In the genomic region with DNA sequence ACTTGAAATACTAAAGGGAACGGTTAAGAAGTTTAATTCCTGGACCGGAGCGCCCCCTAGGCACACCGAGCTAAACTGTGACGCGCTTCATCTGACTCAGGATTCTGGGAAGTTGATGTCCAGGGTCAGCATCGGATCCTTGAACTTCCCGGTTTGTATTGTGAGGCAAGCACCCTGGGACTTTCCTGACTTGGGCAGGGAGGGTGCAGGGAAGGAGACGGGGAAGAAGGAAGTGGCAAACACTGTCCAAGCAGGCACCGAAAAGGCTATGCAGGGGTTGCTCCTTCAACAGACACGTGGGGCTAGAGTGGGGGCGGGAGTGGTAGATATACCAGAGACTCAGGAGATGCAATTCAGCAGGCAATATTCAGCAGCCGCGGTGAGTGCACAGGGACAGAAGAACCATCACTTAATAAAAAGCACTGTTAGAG, we compare ENCODE assay signal across 9 mouse cellular contexts.
DNase-seq lines count a peak whose midpoint lies in the region; ATAC-seq and TF ChIP-seq lines count a peak whose summit lies in the region.
"Had no signal": no experiment of that assay in that cellular context is flagged by ENCODE, and none has a peak within 500 bp of the region (broad histone marks: within the 10 kb centered on the region; RNA-seq: fewer than 3 reads in every experiment).

No protein-coding gene starts in this region.

- TF ChIP-seq CTCF in G1E (IDR thresholded peaks at IDR 0.05; ENCODE audit: low read depth, low read length) = peak; percentile 22; the same call in 1 of the 2 replicates
- peak; percentile 61 for TF ChIP-seq CTCF in forebrain, postnatal 0 days (IDR thresholded peaks at IDR 0.05; ENCODE audit: low read depth)
- peak; percentile 69 for TF ChIP-seq CTCF in lung, adult 2 months (IDR thresholded peaks at IDR 0.05; ENCODE audit: insufficient read depth, low read length)

- no peak overlapping the region for H3K9ac ChIP-seq in forebrain, postnatal 0 days

- intact Hi-C loops in heart, postnatal 36 days (cut with DNase I) = loop anchor here (1.0 to 5.0 kb wide), 4 partner anchors 110 to 148 kb away; a partner anchor contains a TSS

- peak overlapping the region; percentile 60; the same call in 1 of the 2 replicates for H3K4me3 ChIP-seq in G1E (ENCODE audit: low read depth, low read length)
- H3K4me3 ChIP-seq in forebrain, postnatal 0 days (ENCODE audit: low read depth, low read length) = no peak overlapping the region
- H3K4me3 ChIP-seq in lung, adult 2 months (replicated peaks; ENCODE audit: extremely low read depth, low read depth, low read length) = peak overlapping the region; percentile 6

- H3K36me3 ChIP-seq in G1E (replicated peaks) = no peaks in the 10 kb centered on the region
- no peaks in the 10 kb centered on the region for H3K36me3 ChIP-seq in forebrain, postnatal 0 days (ENCODE audit: insufficient read depth)

- ATAC-seq in G1E (ENCODE audit: extremely low read depth, insufficient number of reproducible peaks, low FRiP score, poor library complexity, severe bottlenecking) = no peak
- ATAC-seq in forebrain, postnatal 0 days = no peak

- H3K27ac ChIP-seq in forebrain, postnatal 0 days (ENCODE audit: low read depth, low read length) = no peak overlapping the region
- H3K27ac ChIP-seq: macrophage had no signal

- H3K27me3 ChIP-seq in G1E (ENCODE audit: insufficient read depth, low read length) = no peaks in the 10 kb centered on the region
- H3K27me3 ChIP-seq in forebrain, postnatal 0 days (ENCODE audit: insufficient read depth, low read length) = no peaks in the 10 kb centered on the region

- no peak overlapping the region for H3K4me2 ChIP-seq in forebrain, postnatal 0 days (ENCODE audit: low read depth)

- DNase-seq in G1E (ENCODE audit: low spot score) = peak; percentile 41
- DNase-seq in cerebellum, adult 8-10 months = peak; percentile 34
- DNase-seq in forebrain, postnatal 0 days = peak; percentile 56
- DNase-seq in heart, postnatal 36 days = peak; percentile 84 to 87
- DNase-seq in layer of hippocampus, adult 8-10 months (ENCODE audit: low spot score in 2 of 2) = peak; percentile 46 to 82
- DNase-seq in lung, adult 2 months = peak; percentile 76
- DNase-seq in retina, postnatal 1 day = peak; percentile 80
- peak; percentile 59 for DNase-seq in thymus, postnatal 4 days

- H3K9me3 ChIP-seq in G1E (replicated peaks) = no peaks in the 10 kb centered on the region
- no peaks in the 10 kb centered on the region for H3K9me3 ChIP-seq in forebrain, postnatal 0 days (ENCODE audit: low read length)

- TF ChIP-seq POLR2A in lung, adult 2 months (IDR thresholded peaks at IDR 0.05; ENCODE audit: borderline replicate concordance, extremely low read depth, low read depth, low read length) = 0 out of 2 replicates have a peak, but pooled peaks have one; percentile 6

- H3K4me1 ChIP-seq in G1E (ENCODE audit: insufficient read depth, low read depth, low read length) = peaks cover 72% of the 10 kb centered on the region
- no peaks in the 10 kb centered on the region for H3K4me1 ChIP-seq in forebrain, postnatal 0 days (ENCODE audit: insufficient read depth)
- peaks cover 13% of the 10 kb centered on the region for H3K4me1 ChIP-seq in lung, adult 2 months (ENCODE audit: control insufficient read depth, insufficient read depth, low read length)

- WGBS in forebrain, postnatal 0 days = 18% methylated on average over 14 of the region's 14 CpGs
- 10% methylated on average over 14 of the region's 14 CpGs for WGBS in lung, adult 2 months

Comparison
In these comparisons a context has a peak if more than half of its experiments do, and no peak if none do; other contexts are left out.
1. DNase-seq: peak in every context shown above with its lines; median percentile 86 in heart, postnatal 36 days; 80 in retina, postnatal 1 day; 76 in lung, adult 2 months; 64 in layer of hippocampus, adult 8-10 months; 59 in thymus, postnatal 4 days; 56 in forebrain, postnatal 0 days; 41 in G1E; 34 in cerebellum, adult 8-10 months.